Mouse (Mus musculus) embryonic facial prominence, embryonic 14.5 days (tissue): ENCODE measurements around the gene Ccdc84. TPM values are rescaled to one million over a fixed set of nuclear protein-coding genes. Genes with fewer than 3 reads are reported as not detected.
A peak's percentile ranks its signal among the peaks of the same experiment; 100 is the strongest.
"Not testable (repeated sequence)": the region's sequence is repeated elsewhere in the genome, so short reads cannot be mapped to it uniquely, and the experiment has no call there.

Experiments used
- ATAC-seq: fragments of 200-750 bp; cut with Nextera tagmentation; 2 replicates; pipeline ENCODE4 v1.8.0; 2017; ENCODE audit warnings: low read depth, moderate number of reproducible peaks, moderate TSS enrichment
- DNase-seq: peaks from one replicate; pipeline ENCODE4 v3.0.0-alpha.2; 2015; ENCODE audit warnings: low spot score
- H3K27ac ChIP-seq: fragments of 300-500 bp; sonication (generic); replicated peaks from 2 replicates; pipeline ENCODE4 v1.5.1; 2014; ENCODE audit warnings: low read depth, mild to moderate bottlenecking, low read length, moderate library complexity
- H3K27me3 ChIP-seq: fragments of 300-500 bp; sonication (generic); replicated peaks from 2 replicates; pipeline ENCODE4 v1.6.1; 2014; ENCODE audit warnings: low read length; ENCODE audit not compliant: control insufficient read depth, insufficient read depth
- H3K36me3 ChIP-seq: fragments of 300-500 bp; sonication (generic); 2 replicates; pipeline ENCODE4 v1.6.1; 2014; ENCODE audit warnings: low read length, mixed read lengths; ENCODE audit not compliant: control insufficient read depth, insufficient read depth
- H3K4me1 ChIP-seq: fragments of 300-500 bp; sonication (generic); 2 replicates; pipeline ENCODE4 v1.6.1; 2014; ENCODE audit warnings: antibody characterized with exemption, low read length; ENCODE audit not compliant: control insufficient read depth, insufficient read depth
- H3K4me2 ChIP-seq: fragments of 300-500 bp; sonication (generic); 2 replicates; pipeline ENCODE4 v1.6.1; 2014; ENCODE audit warnings: low read depth, mild to moderate bottlenecking, low read length, moderate library complexity, mixed read lengths
- H3K4me3 ChIP-seq: fragments of 300-500 bp; sonication (generic); 2 replicates; pipeline ENCODE4 v1.5.1; 2014; ENCODE audit warnings: low read depth, mild to moderate bottlenecking, low read length
- H3K9ac ChIP-seq: fragments of 300-500 bp; sonication (generic); 2 replicates; pipeline ENCODE4 v1.6.1; 2014; ENCODE audit warnings: low read depth, mild to moderate bottlenecking, low read length, moderate library complexity, mixed read lengths
- H3K9me3 ChIP-seq: fragments of 300-500 bp; sonication (generic); 2 replicates; pipeline ENCODE4 v1.6.1; 2016; ENCODE audit warnings: low read length; ENCODE audit not compliant: control insufficient read depth
- WGBS: fragments of 180-500 bp; shearing (Covaris S2); extraction: QIAGEN DNeasy Blood & Tissue Kit; methylation state at CpG from one replicate; pipeline ENCODE4 v1.1.7; 2014; 5-methylcytosine and 5-hydroxymethylcytosine counted together
- polyA plus RNA-seq: library from polyadenylated mRNA; unstranded; fragments of >200 nt; fragmentation: Nextera tagmentation; extraction: Ambion mirVana; gene quantifications from 2 replicates; pipeline ENCODE4 v1.2.1, GENCODE M21; 2014

Gene Ccdc84
- polyA plus RNA-seq, 1 experiment from 2014 or later, result 19.4 TPM

DNA sequence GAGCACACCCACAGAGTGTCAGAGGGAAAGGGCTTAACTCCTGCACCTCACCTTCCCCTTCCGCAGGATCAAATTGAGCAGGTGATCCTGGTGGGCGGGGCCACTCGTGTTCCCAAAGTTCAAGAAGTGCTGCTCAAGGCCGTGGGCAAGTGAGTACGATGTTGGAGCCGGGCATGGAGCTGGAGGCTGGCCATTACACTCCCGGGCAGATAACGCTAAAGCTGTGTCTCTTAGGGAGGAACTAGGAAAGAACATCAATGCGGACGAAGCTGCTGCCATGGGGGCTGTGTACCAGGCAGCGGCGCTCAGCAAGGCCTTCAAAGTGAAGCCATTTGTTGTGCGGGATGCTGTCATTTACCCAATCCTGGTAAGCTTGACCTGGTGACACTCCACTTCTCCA, 33.8 kb downstream of the Ccdc84 start:
- WGBS, result 89% methylated on average over 13 of the region's 13 CpGs
- no peak for DNase-seq
- H3K36me3 ChIP-seq, result peaks cover 91% of the 10 kb centered on the region

DNA sequence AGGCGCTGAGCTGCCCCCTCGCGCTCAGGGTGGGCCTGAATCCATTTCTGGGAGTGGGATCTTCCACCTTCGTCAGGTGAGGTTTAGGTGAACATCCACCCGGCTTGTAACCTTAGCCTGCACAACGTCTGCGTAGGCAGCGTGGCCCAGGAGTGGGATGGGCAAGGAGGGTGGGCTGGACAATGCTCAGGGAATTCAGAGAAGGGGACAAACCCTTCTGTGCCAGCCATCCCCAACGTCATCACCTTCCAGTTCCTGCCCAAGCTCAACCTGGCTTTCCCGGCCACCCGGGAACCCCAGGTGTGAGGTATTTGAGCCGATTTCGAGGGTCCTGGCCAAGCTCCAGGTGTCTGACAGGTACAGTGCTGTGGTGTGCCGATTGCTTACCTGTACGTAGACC, 38.5 kb downstream of the Ccdc84 start:
- Histone ChIP-seq H3K4me1 (peaks cover 13% of the 10 kb centered on the region), H3K27ac (peak overlapping the region; percentile 88), H3K9me3 (no peaks in the 10 kb centered on the region), H3K4me2 (peak overlapping the region; percentile 96), H3K4me3 (peak overlapping the region; percentile 95), H3K9ac (peak overlapping the region; percentile 97), H3K27me3 (no peaks in the 10 kb centered on the region), H3K36me3 (peaks cover 44% of the 10 kb centered on the region)
- no peak for ATAC-seq
- WGBS, result 11% methylated on average over 12 of the region's 15 CpGs
- DNase-seq, result peak; percentile 16

More for the DNA sequence above, 33.8 kb downstream of the Ccdc84 start:
- H3K9ac ChIP-seq, result no peak overlapping the region
- no peak overlapping the region for H3K27ac ChIP-seq
- ATAC-seq, result no peak
- H3K4me3 ChIP-seq, result no peak overlapping the region
- H3K4me2 ChIP-seq, result no peak overlapping the region
- H3K9me3 ChIP-seq, result no peaks in the 10 kb centered on the region
- no peaks in the 10 kb centered on the region for H3K27me3 ChIP-seq
- peaks cover 10% of the 10 kb centered on the region; the same call in 1 of the 2 replicates for H3K4me1 ChIP-seq

DNA sequence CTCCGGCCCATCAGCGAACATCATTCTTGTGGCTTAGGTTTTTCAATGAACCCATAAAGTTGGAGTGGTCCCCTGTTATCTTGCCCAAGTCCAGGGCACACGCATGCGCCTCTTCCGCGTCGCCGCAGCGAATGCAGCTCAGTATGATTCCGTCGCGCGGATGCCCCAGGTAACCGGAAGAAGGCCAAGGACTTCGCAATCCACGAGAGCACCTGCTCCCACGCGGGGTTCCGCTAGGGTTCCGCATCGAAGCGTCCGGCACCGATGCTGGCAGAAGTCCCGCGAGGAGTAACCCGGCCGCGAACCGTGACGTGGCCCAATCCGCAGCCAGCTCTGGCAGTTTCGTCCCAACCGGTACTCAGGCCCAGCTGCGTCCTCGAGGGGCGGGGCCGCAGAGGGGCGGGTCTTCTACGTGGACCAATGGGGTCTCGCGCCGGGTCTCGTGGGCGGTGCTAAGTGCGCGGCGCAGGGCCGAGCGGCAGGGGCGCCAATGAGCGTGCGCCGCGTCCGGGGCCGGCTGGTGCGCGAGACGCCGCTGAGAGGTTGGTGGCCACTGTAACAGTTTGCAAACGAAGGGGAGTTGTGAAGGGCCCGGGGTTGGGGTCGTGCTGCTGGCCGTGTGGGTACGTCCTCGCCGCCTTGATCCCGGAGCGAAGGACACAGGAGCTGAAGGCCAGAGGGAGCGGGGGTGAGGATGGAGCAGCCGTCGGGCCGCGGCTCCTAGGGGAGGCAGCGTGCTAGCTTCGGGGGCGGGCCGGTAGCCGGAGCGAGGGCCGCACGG, 39.1 kb downstream of the Ccdc84 start, which contains the start of gene Hyou1:
Gene Hyou1 (plus strand): TSS at position 437 of the 781 bp plus-strand sequence.
- ATAC-seq, result peak; percentile 98
- no peaks in the 10 kb centered on the region for H3K9me3 ChIP-seq
- peak within 1 kb of the TSS; percentile 97 for H3K9ac ChIP-seq
- WGBS, result under 1% methylated on average over 69 of the region's 83 CpGs
- peak; percentile 98 for DNase-seq
- peaks cover 13% of the 10 kb centered on the region for H3K4me1 ChIP-seq
- peaks cover 38% of the 10 kb centered on the region for H3K36me3 ChIP-seq
- peak within 1 kb of the TSS; percentile 88 for H3K27ac ChIP-seq
- no peaks in the 10 kb centered on the region for H3K27me3 ChIP-seq
- H3K4me3 ChIP-seq, result peak within 1 kb of the TSS; percentile 95
- peak within 1 kb of the TSS; percentile 96 for H3K4me2 ChIP-seq

DNA sequence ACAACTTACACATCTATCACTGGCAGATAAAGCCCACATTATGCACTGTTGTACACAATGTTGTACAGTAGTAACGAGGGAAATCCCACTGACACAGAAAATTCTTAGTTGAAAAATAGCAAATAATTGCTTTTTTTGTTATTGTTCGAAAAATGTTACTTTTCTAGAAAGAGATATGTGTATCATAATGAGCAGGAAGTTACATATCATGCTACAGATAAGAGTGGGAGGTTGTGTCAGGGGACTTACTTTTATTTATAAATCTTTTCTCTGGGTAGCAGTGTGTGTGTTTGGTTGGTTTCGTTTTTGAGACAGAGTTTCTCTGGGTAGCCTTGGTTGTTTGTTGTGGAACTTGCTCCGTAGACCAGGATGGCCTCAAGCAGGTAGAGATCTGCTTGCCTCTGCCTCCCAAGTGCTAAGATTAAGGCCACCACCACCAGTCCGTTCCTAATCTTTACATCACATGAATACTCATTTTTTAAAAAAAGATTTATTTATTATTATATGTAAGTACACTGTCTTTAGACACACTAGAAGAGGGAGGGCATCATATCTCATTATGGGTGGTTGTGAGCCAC, 40.1 kb downstream of the Ccdc84 start:
- Histone ChIP-seq H3K27me3 (no peaks in the 10 kb centered on the region), H3K4me3 (peak overlapping the region; percentile 95), H3K4me1 (peaks cover 13% of the 10 kb centered on the region), H3K27ac (no peak overlapping the region; the same call in 1 of the 2 replicates), H3K9me3 (no peaks in the 10 kb centered on the region), H3K4me2 (peak overlapping the region; percentile 66), H3K36me3 (peaks cover 28% of the 10 kb centered on the region), H3K9ac (peak overlapping the region; percentile 97)
- DNase-seq, result no peak
- WGBS, result 92% methylated on average over 5 of the region's 5 CpGs
- no peak for ATAC-seq

DNA sequence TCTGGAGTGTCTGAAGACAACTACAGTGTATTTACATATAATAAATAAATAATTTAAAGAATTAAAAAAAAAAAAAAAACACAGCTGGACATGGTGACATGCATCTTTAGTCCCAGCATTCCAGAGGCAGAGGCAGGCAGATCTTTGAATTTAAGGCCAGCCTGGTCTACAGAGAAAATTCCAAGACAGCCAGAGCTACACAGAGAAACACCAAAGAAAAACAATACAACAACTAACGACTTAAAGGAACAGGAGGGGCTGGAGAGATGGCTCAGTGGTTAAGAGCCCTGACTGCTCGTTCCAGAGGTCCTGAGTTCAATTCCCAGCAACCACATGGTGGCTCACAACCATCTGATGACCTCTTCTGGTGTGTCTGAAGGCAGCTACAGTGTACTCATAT, 41.0 kb downstream of the Ccdc84 start:
- not testable (repeated sequence) for H3K4me2 ChIP-seq, H3K27ac ChIP-seq, H3K4me3 ChIP-seq, DNase-seq, H3K27me3 ChIP-seq, H3K9ac ChIP-seq, H3K9me3 ChIP-seq, ATAC-seq
- peaks cover 18% of the 10 kb centered on the region for H3K36me3 ChIP-seq
- peaks cover 13% of the 10 kb centered on the region for H3K4me1 ChIP-seq
- WGBS, result 85% methylated on average over 2 of the region's 2 CpGs

DNA sequence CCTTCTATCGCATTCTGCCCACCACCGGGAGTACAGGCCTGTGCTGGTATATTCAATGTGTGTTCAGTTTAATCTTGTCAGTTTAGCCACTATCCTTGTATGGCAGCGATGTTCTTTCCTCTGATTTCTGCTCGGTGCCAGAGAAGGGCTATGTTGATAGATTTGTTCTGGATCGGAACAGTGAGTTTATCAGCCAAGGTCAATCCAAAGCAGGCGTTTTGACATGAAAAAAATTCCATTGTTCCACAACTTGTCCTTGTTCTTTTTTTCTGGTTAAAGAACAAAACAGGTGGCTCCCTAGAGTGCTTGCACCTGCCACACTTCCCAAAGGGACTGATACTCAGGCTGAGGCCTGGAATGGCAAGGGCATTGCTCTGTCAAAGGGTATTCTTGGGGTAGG, 42.2 kb downstream of the Ccdc84 start:
- WGBS, result 91% methylated on average over 6 of the region's 6 CpGs
- no peak for DNase-seq
- H3K4me2 ChIP-seq, result no peak overlapping the region
- H3K9ac ChIP-seq, result no peak overlapping the region
- H3K27me3 ChIP-seq, result no peaks in the 10 kb centered on the region
- no peaks in the 10 kb centered on the region for H3K9me3 ChIP-seq
- ATAC-seq, result no peak
- no peak overlapping the region for H3K27ac ChIP-seq
- H3K4me1 ChIP-seq, result peaks cover 13% of the 10 kb centered on the region
- peaks cover 7% of the 10 kb centered on the region for H3K36me3 ChIP-seq
- H3K4me3 ChIP-seq, result no peak overlapping the region

DNA sequence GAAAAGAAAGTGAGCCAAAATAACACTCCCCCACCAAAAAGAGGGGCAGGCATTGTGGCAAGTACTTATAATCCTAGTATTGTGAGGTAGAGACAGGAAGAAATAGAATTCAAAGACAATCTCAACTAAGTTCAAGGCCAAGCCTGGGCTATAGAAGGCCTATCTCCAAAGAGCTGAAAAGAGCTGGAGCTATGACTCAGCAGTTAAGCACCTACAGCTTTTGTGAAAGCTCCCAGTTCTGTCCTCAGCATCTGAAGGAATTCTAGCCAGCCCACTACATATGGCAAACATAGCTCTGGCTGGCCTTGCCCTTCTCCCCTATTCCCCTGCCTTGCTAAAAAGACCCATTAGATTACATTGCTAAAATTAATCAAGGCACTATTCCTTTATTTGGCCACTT, 45.0 kb downstream of the Ccdc84 start:
- DNase-seq, result no peak
- Histone ChIP-seq H3K4me1 (no peaks in the 10 kb centered on the region), H3K4me3 (no peak overlapping the region), H3K36me3 (no peaks in the 10 kb centered on the region), H3K9ac (no peak overlapping the region), H3K27me3 (no peaks in the 10 kb centered on the region), H3K4me2 (no peak overlapping the region), H3K9me3 (no peaks in the 10 kb centered on the region), H3K27ac (no peak overlapping the region)
- no peak for ATAC-seq

DNA sequence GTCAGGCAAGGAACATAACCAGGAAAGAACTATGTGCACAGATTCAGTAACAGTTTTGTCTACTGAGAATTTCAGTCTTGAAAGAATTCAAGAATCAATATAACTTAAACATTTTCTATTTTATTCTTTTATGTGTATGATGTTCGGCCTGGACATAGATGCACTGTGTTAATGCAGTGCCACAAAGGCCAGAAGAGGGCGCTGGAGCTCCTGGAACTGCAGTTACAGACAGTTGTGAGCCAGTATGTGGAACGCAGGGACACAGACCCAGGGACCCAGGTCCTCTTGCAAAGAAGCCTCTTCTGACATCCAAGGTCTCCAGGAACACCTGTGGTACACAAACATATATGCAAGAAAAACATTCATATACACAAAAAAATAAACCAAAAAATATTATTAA, 53.9 kb downstream of the Ccdc84 start:
- Histone ChIP-seq H3K36me3 (peaks cover 5% of the 10 kb centered on the region), H3K4me3 (no peak overlapping the region), H3K4me2 (no peak overlapping the region), H3K9ac (no peak overlapping the region), H3K27ac (no peak overlapping the region), H3K4me1 (peaks cover 5% of the 10 kb centered on the region; the same call in 1 of the 2 replicates), H3K27me3 (no peaks in the 10 kb centered on the region), H3K9me3 (no peaks in the 10 kb centered on the region)
- ATAC-seq (no peak), DNase-seq (no peak)
- 61% methylated on average over 3 of the region's 3 CpGs for WGBS
